Mouse (Mus musculus) lung, adult 2 months (tissue): ENCODE measurements around the gene Rufy4.

Experiments
- CTCF ChIP-seq: fragments of 200-500 bp; IDR thresholded peaks from 2 replicates; pipeline ENCODE4 v1.5.1; 2011; ENCODE audit warnings: mild to moderate bottlenecking, low read length, control low read depth; ENCODE audit not compliant: insufficient read depth
- POLR2A ChIP-seq: fragments of 200-500 bp; IDR thresholded peaks from 2 replicates; pipeline ENCODE4 v1.6.1; 2011; ENCODE audit warnings: low read depth, mild to moderate bottlenecking, control low read depth, low read length, borderline replicate concordance; ENCODE audit errors: extremely low read depth

GRCm38 (mm10) chr1:74141781-74142180 lies 16.4 kb downstream of the Rufy4 start:
- TF ChIP-seq CTCF = no peak
- TF ChIP-seq POLR2A = no peak
